Mouse (Mus musculus) C3H10T1/2 (cell line): ENCODE results near the gene Zfp729b. TPM values are rescaled to one million over a fixed set of nuclear protein-coding genes. Genes with fewer than 3 reads are reported as not detected.

Experiments
- polyA plus RNA-seq, 2 experiments: library from polyadenylated mRNA; unstranded; fragments of >200 nt; fragmentation: generic; extraction: Trizol; gene quantifications; one replicate each; pipeline ENCODE4 v1.2.1; 2012; ENCODE audit warnings: missing spikeins in 2 of 2

Zfp729b gene
- under 1 TPM; 0.02 to 0.58 TPM for polyA plus RNA-seq

GRCm38 (mm10) chr13:67609066-67609876 is at the start of gene Zfp729b:
Gene Zfp729b, minus strand, starts transcription at chr13:67609707.

GRCm38 (mm10) chr13:67637294-67638007 is 27.9 kb upstream of the Zfp729b start, which contains the start of the genes Gm49345 and Zfp729a:
Gene Gm49345, minus strand, starts transcription at chr13:67637769.
Gene Zfp729a, minus strand, starts transcription at chr13:67637791.

GRCm38 (mm10) chr13:67553730-67554129 is 55.8 kb downstream of the Zfp729b start, which contains the start of gene Zfp748:
Gene Zfp748, minus strand, starts transcription at chr13:67553830.

Other genes with a start within 250 kb of the Zfp729b start
- gene Gm28044, start 249.2 kb downstream of the Zfp729b start, polyA plus RNA-seq = 1 to 10 TPM in 1 of 2 experiments, under 1 TPM in 1; 0.16 to 2.3 TPM
- gene Zfp953, start 249.1 kb downstream of the Zfp729b start, polyA plus RNA-seq = under 1 TPM; 0.04 to 0.35 TPM
- 1 to 10 TPM in 1 of 2 experiments, under 1 TPM in 1; 0.82 to 3.3 TPM for gene Gm28041, start 234.0 kb downstream of the Zfp729b start, polyA plus RNA-seq
- gene Zfp456, start 233.9 kb downstream of the Zfp729b start, polyA plus RNA-seq = under 1 TPM; 0.02 to 0.30 TPM
- 1 to 10 TPM in 1 of 2 experiments, under 1 TPM in 1; 0.19 to 3.6 TPM for gene Zfp429, start 209.9 kb downstream of the Zfp729b start, polyA plus RNA-seq
- gene Zfp459, start 188.3 kb downstream of the Zfp729b start, polyA plus RNA-seq = not detected
- 1 to 10 TPM in 1 of 2 experiments, under 1 TPM in 1; 0.05 to 1.8 TPM for gene Zfp874a, start 158.1 kb downstream of the Zfp729b start, polyA plus RNA-seq
- gene Zfp874b, start 125.4 kb downstream of the Zfp729b start, polyA plus RNA-seq = 1 to 10 TPM in 1 of 2 experiments, under 1 TPM in 1; 0.08 to 1.9 TPM
- 1 to 10 TPM in 1 of 2 experiments, under 1 TPM in 1; 0.16 to 2.1 TPM for gene Zfp58, start 109.2 kb downstream of the Zfp729b start, polyA plus RNA-seq
- not detected for gene Gm26965, start 83.6 kb downstream of the Zfp729b start, polyA plus RNA-seq
- gene Zfp87, start 83.5 kb downstream of the Zfp729b start, polyA plus RNA-seq = 10 to 100 TPM; 13.1 to 51.3 TPM
- under 1 TPM; 0.07 to 0.77 TPM for gene Zfp748, start 55.9 kb downstream of the Zfp729b start, polyA plus RNA-seq
- under 1 TPM in 1 of 2 experiments, not detected in 1; 0.17 TPM for gene Gm49345, start 28.1 kb upstream of the Zfp729b start, polyA plus RNA-seq
- gene Zfp729a, start 28.1 kb upstream of the Zfp729b start, polyA plus RNA-seq = 1 to 10 TPM in 1 of 2 experiments, under 1 TPM in 1; 0.16 to 1.4 TPM
- under 1 TPM; 0.04 to 0.78 TPM for gene Zfp738, start 77.4 kb upstream of the Zfp729b start, polyA plus RNA-seq
- gene Zfp65, start 119.5 kb upstream of the Zfp729b start, polyA plus RNA-seq = under 1 TPM; 0.07 to 0.89 TPM
- gene Zfp85, start 145.5 kb upstream of the Zfp729b start, polyA plus RNA-seq = under 1 TPM; 0.04 to 0.86 TPM
- gene Zfp493, start 170.0 kb upstream of the Zfp729b start, polyA plus RNA-seq = under 1 TPM in 1 of 2 experiments, not detected in 1; 0.20 TPM
- under 1 TPM in 1 of 2 experiments, not detected in 1; 0.48 TPM for gene Zfp273, start 204.0 kb upstream of the Zfp729b start, polyA plus RNA-seq
- under 1 TPM in 1 of 2 experiments, not detected in 1; 0.15 TPM for gene Gm10037, start 221.4 kb upstream of the Zfp729b start, polyA plus RNA-seq